Mouse (Mus musculus): ENCODE data around the gene Ckb. TPM values are rescaled to one million over a fixed set of nuclear protein-coding genes. Genes with fewer than 3 reads are reported as not detected.
"Not testable (repeated sequence)": the region's sequence is repeated elsewhere in the genome, so short reads cannot be mapped to it uniquely, and the experiment has no call there.

Gene Ckb
- total RNA-seq (2015) (0.85 and 1.8 TPM in 2 replicates), total RNA-seq (2017) (2.0 and 4.1 TPM in 2 replicates)

DNA sequence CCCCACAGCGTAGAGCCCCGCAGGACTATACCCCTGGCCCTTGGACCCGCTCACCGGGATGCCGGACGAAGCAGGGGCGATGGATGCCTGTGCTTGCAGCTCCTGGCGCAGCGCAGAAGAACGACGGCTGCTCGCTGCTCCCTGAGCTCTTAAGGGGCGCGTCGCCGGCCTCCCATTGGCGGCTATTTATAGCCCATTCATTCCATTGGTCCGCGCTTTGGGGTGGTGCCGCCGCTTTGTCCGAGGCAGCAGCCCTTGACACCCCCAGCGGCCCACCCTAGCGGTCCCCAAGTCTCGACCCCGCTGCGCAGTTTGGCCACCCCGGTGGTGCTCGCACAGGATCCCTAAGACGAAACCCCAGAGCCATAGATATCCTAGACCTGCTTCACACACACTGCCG lies at the start of gene Ckb:
Gene Ckb, minus strand, starts transcription at position 163 of the 400 bp plus-strand sequence.
- 0 out of 2 replicates have a peak, but pooled peaks have one; percentile 5 for ATAC-seq (replicated peaks; ENCODE audit: poor library complexity)

DNA sequence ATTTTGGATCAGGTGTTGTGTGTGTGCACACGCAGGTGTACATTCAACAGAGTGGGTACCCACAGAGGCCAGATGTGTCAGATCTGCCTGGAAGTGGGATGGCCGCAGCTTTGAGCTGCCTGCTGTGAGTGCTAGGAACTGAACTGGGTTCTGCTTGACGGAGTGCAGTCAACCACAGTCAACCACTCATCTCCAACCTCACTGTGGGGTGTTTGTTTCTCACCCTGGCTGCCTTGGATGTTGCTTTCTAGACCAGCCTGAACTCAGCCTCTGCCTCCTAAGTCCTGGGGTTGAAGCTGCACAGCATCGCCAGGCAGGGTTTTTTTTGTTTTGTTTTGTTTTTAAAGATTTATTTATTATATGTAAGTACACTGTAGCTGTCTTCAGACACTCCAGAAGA lies 48.1 kb upstream of the Ckb start:
- ATAC-seq (replicated peaks; ENCODE audit: poor library complexity) = no peak

DNA sequence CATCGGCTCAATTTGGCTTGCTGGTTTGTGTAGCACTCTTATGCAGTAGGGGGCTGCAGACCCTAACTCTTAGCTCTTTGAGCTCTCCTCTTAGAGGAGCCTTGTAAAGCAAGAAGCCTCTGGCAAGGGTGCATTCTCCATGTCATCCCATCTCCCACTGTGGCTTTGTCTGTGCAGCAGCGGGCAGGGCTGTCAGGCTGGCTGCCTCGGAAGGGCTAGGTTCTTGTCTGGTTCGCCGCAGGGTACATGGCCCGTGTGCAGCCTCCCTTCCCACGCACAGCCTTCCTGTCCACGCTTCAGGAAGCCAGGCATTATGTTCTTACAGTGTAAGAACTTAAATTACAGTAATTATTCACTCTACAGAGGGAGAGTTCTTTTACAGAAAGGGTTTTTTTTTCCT lies 46.5 kb upstream of the Ckb start:
- ATAC-seq (replicated peaks; ENCODE audit: poor library complexity) = no peak

DNA sequence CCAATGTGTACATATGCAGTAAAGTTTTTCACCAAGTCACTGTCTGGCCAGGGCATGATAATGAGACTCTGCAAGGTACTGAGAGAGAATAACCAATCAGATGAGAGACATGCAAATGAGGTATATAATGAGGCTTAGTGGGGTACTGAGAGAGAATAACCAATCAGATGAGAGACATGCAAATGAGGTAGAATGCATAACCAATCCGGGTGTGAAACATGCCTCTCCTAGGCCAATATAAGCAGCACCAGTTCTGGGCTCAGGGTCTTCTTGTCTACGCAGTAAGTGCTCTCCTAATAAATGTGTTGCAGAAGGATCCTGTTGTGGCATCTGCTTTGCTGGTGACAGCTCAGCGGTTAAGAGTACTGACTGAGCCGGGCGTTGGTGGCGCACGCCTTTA lies 44.4 kb upstream of the Ckb start:
- no peak for ATAC-seq (replicated peaks; ENCODE audit: poor library complexity)

DNA sequence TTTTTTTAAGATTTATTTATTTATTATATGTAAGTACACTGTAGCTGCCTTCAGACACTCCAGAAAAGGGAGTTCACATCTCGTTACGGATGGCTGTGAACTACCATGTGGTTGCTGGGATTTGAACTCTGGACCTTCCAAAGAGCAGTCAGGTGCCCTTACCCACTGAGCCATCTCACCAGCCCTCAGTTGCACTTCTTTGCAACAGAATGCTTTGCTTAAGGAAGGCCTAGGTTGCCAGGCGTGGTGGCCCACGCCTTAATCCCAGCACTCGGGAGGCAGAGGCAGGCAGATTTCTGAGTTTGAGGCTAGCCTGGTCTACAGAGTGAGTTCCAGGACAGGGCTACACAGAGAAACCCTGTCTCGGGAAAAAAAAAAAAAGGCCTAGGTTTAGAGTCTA lies 41.7 kb upstream of the Ckb start:
- not testable (repeated sequence) for ATAC-seq (replicated peaks; ENCODE audit: poor library complexity)

DNA sequence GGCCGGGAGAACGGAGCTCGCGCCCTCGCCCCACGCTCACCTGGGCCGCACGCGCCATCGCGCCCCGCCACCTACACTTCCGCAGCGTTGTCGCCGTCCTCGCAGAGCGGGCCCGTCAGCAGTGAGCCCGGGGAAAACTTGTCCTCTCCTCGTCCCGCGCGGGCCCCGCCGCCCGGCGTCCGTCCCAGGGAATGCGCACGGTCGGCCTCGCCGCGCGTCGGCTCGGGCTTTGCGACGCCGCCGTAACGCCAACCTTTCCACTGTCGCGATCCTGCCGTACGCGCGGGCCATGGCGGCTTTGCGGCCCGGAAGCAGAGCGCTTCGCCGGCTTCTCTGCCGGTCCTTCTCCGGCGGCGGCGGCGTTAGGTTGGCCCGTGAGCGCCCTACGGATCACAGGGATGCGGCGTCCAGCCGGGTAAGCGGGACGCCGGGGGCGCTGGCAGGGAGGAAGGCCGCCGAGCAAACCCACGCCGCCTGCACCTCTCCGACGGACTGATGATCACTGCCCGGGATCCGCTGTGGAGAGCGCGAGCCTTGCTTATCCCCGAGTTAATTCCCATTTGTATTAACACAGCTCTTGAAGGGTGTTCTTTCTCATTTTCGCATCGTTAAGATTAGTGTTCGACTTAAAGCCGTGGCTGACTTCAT lies 41.0 kb upstream of the Ckb start, which contains the start of the genes Bag5 and Apopt1:
Gene Bag5, minus strand, starts transcription at position 254 of the 648 bp plus-strand sequence.
Gene Apopt1, plus strand, starts transcription at position 258 of the 648 bp plus-strand sequence.
- peak; percentile 95 for ATAC-seq (replicated peaks; ENCODE audit: poor library complexity)

DNA sequence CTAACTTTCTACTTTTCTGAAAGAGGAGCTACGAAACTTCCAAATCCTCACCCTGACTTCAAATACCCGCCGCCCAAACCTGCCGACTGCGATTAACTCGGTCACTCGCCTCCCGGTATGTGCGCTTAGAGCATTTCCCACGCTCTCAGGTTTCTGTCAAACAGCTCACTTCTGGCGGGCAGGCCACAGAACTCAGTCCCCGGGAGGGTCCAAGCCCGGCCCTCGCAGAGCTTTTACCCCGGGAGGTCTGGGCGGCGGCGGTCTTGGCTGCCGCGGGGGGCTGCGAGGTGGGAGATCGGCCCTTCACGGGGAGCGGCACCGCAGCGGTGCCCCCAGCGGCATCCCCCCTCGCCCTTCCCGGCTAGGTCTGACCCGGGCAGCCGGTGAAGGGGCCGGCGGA lies 40.3 kb upstream of the Ckb start:
- ATAC-seq (replicated peaks; ENCODE audit: poor library complexity) = 0 out of 2 replicates have a peak, but pooled peaks have one; percentile 3

DNA sequence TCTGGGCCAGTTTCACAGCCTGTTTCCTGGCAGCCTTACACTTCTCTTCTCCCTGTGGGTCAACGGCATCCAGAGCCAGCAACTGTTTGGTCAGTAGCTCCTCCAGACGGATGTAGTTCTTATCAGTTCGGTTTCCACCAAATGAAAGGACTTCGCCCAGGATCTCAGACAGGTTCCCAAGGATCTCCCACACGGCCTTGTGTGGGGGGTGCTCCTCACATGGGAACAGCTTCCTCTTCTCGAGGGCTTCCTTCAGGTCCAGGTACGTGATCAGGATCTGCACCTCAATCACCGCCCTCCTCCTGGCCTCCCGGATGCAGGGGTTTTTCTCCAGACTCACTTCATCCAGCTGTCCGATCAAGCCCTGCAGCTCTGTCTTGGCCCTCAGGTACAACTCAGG lies 38.0 kb upstream of the Ckb start:
- ATAC-seq (replicated peaks; ENCODE audit: poor library complexity) = no peak

DNA sequence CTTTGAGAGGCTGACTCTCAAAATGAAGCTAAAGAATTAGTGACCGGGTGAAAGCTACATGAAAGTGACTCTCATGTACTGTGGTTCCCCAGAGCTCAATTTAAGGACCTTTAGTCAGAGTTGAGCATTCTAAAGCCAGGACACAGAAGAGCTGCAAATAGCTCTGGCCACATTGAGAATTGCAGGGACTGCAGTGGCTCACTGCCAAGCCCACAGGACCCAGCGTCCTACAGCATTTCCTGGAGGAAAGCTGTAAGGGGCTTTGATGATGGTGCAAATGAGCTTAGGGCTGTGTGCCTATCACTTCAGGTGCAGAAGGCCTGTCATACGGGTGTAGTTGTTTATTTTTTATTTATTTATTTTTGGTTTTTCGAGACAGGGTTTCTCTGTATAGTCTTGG lies 36.0 kb upstream of the Ckb start:
- ATAC-seq (replicated peaks; ENCODE audit: poor library complexity) = no peak

DNA sequence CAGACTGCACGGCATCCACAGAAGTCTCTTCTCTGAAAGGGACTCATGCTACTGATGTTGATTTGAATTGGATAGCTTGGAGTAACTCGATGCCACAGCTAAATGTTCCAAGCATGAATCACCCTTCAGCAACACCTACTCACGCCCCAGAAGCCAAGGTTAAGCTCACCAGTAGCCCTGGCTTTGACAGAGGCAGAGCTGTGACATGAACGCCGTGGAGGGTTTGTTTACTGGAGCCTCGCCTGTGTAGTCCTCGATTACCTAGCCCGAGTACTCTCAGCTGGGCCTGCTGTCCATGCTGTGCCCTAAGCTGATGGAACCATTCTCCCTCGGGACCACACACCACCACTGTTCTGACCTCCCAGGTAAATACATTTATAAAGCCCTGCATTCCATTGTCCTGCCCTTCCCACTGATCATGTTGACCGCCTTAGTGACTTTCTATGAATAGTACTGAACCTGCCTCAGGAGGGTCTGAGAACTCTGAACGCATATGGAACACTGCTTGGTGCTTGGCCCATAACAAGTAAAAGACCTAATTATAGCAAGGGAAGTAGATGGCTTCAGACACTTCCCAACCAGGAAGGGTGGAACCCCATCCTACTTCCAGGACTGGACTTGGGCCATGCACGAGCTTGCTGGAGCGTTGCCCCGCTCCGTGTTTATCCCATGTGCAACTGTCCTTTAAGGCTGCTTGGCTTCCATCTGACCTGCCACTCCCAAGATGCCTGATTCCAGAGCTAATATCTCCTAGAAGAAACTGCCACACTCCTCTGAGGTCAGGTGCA lies 33.2 kb upstream of the Ckb start:
- no peak for ATAC-seq (replicated peaks; ENCODE audit: poor library complexity)

DNA sequence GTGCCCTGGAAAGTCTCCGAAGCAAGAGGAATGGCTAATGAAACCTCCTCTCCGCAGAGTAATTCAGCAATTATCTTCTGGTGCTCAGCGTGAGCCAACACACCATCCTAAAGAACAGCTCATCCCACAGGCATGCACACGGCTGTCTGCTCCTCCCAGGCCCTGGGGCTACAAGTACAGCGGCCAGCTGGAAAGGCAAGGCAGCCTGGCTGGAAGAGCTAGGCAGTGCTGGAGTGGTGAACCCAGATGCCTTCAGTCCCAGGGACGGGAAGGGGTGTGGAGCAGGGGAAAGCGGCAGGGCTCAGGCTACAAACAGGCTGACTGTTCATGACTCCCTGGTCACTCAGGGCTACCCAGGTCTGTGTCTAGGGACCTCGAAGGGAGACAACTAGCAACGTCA lies 32.5 kb upstream of the Ckb start:
- no peak for ATAC-seq (replicated peaks; ENCODE audit: poor library complexity)

DNA sequence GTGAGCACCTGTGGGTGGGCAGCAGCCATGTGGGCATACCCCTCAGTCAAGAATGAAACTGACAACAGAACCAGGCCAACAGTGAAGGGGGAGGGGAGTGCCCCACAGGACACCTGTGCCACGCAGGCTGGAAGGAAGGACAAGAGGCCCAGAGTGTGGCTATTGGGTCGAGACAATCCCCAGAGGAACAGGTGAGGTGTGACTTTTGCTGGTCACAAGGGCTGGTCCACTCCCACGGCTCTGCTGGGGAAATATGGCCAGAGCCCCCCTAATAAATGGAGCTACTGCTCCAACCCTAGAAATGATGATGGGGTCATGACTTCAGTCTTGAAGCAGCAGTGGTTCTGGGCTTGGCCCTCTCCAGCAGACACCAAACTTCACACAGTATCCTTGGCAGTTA lies 31.2 kb upstream of the Ckb start:
- no peak for ATAC-seq (replicated peaks; ENCODE audit: poor library complexity)

DNA sequence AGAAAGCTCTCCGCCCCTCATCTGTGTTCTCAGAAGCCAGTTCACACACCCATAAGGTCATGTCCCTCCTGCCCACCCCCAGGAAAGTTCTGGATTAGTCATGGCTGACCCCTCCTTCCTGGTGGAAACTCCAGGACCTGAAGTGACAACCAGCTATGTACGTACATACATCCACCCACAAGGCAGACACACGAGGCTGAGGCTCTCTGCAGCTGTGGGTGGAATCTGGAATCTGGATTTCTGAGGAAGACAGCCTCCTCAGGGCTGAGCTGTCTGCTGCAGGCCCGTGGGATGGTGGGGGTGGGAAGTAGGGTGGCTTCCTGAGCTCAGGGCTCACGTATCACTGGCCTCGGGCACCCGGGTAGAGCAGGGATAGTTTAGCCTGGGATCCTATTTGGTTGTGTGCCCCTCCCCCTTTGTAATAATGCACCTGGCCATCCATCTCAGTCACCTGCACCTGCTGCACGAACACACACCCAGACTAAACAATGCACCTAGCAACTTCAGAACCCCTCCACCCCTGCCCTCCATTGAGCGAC lies 28.9 kb upstream of the Ckb start:
- ATAC-seq (replicated peaks; ENCODE audit: poor library complexity) = no peak

DNA sequence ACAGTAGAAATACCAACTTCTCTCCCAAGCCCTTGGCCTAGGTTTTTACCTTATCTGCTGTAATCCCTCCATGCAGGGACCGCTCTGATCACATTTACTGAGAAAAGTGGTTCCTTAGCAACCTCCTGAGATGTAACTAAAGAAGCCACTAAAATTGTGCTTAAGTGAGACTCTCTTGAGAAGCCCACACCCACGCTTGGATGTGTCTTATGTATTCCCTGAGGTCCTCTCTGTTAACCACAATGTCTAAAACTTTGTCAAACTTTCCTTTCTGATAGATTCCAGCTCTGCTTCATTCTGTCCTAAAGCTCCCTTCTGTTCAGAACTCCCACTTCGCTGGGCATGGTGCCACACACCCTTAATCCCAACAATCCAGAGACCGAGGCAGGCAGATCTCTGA lies 27.4 kb upstream of the Ckb start:
- no peak for ATAC-seq (replicated peaks; ENCODE audit: poor library complexity)

DNA sequence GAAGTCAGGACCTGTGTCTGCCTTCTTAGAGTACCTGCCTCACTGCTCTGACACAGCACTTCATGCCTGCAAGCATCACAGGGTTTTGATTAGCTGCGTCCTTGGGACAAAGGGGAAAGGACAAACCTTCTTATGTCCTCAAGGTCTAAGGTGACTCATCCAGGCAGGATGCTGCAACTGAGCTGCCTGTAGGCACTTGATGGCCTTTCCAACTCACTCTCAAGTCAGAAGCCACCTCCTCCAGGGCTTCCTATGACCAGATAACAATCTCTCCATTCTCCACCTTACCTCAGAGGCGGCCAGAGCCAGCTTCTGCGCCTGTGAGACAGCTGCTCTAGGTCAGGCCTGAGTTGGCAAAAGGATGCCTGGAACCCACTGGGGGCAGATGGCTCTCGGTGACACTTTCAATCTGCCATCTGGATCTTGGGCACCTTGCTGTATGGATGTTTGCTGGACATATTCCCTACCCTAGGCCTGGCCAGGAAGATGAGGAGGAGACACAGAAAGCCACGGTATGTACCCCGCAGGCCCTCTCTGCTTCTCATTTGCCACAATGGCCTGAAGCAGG lies 26.3 kb upstream of the Ckb start:
- ATAC-seq (replicated peaks; ENCODE audit: poor library complexity) = no peak

DNA sequence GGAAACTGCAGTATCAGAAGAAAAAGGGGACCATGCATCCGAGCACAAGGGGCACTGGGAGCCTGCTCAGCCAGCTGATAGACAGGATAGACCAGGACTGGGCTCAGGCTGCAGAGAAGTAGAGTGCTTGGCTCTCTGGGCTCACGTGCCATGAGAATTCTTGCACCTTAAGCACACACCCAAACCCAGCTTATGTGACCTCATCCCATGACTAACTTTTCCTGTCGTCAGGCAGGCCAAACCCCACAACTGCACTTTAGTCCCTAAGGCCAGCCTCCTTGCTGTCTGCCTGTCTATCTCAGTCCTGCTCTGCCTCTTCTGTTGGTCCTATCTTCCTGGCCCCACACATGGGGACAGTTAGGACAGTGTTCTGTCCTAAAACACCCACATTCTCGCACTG lies 25.6 kb upstream of the Ckb start:
- no peak for ATAC-seq (replicated peaks; ENCODE audit: poor library complexity)

DNA sequence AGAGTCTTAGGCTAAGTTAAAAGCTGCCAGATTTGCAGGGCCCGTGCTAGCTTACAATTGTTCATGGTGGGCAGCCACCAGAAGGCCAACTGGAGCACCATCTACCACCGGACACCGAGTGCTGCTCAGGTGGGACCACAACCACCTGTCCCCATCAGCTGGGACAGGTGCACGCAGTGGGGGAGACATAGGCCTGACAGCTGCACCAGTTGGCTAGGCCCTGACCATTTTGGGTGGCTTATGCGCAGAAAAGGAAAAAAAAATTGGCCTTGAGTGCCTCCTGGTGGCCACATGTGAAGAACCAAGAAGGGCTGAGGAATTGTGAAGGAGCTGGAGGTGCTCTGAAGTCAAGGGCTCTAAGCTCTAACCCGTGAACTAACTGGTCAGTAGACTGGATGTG lies 24.1 kb upstream of the Ckb start:
- peak; percentile 86 for ATAC-seq (replicated peaks; ENCODE audit: poor library complexity)

DNA sequence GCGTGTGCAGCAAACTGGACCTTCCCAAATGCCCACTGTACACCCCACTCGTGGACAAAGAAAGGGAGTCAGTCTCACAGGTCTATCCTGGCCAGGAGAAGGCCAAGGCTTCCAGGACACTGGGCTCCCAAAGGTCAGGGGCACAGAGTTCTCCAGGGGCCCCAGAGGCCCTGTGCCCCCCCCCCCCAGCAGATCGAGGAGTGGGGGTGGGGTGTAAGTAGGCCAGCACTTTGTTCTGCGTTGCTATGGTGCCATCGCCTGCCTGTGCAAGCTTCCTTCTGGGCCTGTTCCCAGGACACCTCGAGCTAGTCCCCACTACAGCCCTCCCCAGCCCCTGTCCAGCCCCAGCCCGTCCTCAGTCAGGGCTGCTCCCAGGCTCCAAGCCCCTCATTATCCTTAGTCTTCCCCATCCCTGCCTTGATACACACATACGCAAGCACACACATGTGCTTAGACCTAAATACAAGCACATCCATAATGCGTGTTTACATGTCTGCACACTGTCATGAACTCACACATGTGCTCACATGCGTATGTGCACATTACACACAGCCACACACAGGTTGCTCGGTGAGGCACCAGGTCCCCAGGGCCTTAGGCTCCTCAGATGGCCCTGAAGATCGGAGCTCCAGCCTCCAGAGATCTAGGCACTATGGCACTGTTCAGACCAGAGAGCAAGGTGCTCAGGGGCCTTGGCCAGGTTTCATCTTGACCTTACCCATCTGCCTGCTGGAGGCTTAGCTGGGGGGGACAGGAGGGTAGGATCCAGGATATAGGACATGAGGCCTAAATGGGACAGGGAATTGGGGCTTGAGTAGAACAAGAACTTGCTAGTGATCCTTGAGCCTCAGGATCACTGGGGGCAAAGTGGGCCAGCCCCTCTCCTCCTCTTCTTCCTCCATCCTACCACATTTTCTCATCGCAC lies 23.0 kb upstream of the Ckb start:
- ATAC-seq (replicated peaks; ENCODE audit: poor library complexity) = no peak

DNA sequence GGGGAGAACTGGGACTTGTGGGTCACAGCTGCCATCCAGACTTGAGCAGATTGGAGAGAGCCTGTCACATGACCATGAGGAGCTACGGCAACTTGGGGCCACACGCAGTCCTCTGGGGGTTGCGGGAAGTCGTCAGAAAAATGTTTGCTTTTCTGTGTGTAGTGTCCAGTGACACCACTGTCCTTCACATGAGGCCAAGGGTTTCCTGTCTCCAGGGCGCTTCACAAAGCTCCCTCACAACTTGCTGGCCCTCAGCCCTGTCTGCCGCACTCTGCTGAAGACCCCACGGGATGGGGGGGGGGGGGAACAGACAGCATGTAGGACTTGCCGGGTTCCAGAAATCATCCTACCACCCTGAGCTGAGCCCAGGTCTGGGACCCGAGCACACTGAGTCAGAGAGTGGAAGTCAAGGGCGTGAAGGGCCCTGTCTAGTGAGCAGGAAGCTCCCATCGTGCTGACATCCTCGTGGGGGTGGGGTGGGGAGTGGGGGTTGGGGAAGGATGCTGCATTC lies 22.2 kb upstream of the Ckb start:
- ATAC-seq (replicated peaks; ENCODE audit: poor library complexity) = no peak
